Mouse (Mus musculus) frontal cortex, adult 2 months (tissue): ENCODE data around the gene Prpf18. TPM values are rescaled to one million over a fixed set of nuclear protein-coding genes. Genes with fewer than 3 reads are reported as not detected.

Experiments
- DNase-seq, 2 experiments: peaks; one replicate each; pipeline ENCODE4 v3.0.0; 2022; ENCODE audit warnings: low spot score in 1 of 2; ENCODE audit errors: extremely low spot score in 1 of 2
- polyA plus RNA-seq: library from polyadenylated mRNA; depleted of rRNA; stranded (reverse); fragments of >200 nt; gene quantifications from 2 replicates; pipeline ENCODE4 v1.2.3, GENCODE M21; 2012; rRNA removed

Gene Prpf18
- polyA plus RNA-seq, 1 experiment, result 48.9 TPM

DNA sequence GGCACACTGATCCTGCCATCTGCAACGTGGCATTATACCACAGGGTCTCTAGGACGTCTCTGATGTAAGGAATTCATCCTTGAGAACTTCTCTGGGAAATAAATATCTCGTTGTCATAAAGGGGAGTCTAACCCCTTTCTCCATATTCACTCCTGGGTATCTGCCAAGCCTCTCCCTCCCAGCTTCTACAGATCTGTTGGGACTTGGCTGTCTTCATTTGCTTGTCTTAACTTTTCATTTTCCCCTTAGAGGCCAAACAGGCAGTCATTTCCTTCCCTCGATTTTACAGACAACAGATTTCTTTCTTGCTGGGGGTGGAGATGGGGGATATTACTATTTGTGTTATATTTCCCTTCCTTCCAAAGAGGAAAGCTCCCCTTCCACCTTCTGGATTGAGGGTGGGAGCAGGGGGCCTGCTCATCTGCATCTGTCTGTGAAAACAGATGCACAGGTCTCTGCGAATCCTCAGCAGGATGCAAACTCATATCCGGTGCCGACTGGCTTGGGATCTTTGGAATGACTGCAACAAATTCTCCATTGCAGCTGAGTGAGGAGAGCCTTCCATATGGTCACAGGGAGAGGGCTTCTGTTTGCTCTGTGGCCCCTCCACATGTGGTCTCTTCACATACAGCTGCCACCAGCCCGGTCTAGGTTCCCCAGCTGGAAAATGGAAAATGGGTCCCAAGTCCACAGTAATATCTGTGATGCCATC is 72.4 kb downstream of the Prpf18 start:
- DNase-seq, result no peak

DNA sequence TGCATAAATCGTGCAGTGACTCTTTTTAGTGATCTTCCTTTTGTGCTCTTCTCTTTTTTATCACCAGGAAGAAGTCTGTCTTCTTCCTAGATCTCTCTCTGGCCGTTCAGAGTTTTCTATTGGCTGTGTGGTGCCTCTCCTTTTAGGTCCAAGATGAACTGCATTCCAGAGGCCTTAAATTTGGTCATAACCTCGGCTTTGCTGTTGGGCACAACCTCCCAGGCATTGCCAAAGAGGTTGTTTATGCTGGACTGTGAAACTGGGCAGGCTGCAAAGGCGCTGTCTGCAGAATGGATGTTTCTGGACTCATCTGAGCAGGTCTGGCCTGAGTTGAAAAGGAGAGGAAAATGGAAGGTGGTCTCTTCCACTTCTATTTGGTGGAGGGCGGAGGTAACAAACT is 73.6 kb downstream of the Prpf18 start:
- DNase-seq, result no peak

DNA sequence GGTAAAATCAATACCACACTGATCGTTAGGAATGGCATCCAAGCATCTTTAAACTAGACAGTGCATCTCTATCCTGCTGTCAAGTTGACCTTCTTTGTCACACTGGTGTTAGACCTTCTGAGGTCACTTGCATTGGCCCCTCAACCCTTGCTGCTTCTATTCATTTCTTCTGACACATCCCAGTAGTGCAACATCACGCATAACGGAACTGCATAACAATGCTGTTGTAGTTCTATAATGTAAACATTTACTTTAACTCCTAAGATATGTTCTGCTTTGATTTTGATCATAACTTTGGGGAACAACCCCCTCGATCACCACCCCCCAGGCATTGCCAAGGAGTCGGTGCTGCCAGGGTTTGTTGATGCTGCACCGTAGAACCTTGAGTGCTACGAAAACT is 75.9 kb downstream of the Prpf18 start:
- no peak for DNase-seq

DNA sequence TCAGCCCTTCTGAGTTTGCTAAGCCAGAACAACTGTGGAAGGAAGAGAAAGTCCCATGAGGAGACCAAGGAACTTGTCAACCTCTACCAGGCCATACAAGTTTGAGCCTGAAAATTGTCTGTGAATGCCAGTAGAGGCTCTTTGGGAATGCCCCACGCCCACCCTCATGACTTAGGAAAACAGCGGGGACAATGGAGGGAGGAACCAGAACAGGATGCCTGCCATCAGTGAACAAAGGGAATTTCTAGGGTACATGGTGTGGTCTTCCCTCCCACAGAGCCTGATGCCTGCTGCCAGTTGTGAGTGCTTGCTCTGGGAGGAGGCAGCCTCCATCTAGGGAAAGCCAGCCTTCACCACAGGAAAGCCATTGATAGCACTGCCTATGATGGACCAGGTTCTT is 76.8 kb downstream of the Prpf18 start:
- DNase-seq, result no peak

DNA sequence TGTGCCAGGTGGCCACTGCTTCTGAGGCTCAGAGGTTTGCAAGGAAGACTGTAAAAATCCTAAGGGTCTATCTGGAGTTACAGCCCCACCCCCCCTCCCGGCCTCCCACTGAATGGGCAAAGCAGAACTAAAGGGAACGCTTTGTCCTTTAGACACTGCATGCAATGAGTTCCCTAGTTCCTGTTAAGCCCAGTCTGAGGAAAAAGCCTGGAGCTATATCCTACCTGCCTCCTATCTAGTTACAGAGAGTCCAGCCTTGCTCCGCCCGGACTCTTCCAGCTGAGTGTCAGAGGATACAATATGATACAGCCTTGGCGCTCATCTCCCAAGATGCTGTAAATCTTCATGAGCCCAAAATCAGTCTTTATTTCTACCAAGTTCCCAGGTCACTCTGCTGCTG is 77.7 kb downstream of the Prpf18 start:
- no peak for DNase-seq

DNA sequence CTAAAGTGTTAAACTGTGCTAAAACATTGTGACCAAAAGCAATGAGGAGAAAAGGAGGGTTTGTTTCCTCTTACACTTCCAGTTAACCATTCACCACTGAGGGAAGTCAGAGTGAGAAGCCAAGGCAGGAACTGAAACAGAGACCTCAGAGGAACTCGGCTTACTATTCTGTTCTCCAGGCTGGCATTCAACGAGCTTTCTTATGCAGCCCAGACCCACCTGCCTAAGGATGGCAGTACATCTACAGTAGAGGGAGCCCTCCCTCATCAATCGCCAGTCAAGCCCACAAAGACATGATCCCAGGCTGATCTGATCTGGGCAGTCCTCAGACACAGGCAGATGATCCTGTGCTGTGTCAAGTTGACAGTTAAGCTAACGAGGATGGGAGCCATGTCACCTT is 78.5 kb downstream of the Prpf18 start:
- no peak for DNase-seq

DNA sequence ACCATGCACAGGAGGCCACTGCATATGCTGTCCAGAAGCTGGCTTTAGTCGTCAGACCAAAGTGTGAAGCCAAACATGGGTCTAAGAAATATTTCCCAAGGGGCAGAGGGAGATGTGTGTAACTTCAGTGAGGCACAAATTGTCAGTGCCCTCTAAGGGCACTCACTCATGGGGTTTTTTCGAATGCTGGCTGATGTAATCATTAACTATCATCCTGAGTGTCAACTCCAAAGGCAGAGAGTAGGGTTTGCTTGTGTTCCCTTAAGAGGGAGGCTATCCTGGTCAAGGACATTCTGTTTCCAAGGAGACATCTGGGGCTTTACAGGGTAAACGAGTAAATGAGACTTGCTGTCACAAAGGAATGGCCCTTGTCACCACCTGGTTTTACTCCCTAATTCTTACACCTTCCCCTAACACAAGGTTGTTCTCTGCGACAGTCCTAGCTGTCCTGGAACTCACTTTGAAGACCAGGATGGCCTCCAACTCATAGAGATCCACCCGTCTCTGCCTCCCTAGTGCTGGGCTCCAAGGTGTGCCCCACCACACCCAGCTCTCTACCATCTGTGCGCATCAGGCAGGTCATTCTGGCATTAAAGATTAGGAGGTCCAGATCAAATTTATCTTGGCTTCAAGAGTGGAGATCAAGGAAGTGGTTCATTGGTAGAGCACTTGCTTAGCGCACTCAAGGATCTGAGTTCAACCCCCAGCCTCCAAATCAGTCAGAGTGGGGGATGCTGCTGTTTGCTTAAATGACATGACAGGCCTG is 79.2 kb downstream of the Prpf18 start:
- no peak for DNase-seq

Other genes with a start within 250 kb of the Prpf18 start
- 5.1 and 5.4 TPM in 2 replicates for gene Bend7, start 65.7 kb upstream of the Prpf18 start, polyA plus RNA-seq
- gene Sephs1, start 229.5 kb upstream of the Prpf18 start, polyA plus RNA-seq, result 22.8 and 23.2 TPM in 2 replicates